Mouse (Mus musculus) lung, adult 2 months (tissue): ENCODE data around the gene Hist1h3a. TPM values are rescaled to one million over a fixed set of nuclear protein-coding genes. Genes with fewer than 3 reads are reported as not detected.
"Not testable (repeated sequence)": the region's sequence is repeated elsewhere in the genome, so short reads cannot be mapped to it uniquely, and the experiment has no call there.

Source experiments
- DNase-seq: peaks from one replicate; pipeline ENCODE4 v3.0.0; 2022
- H3K4me1 ChIP-seq: fragments of 200-500 bp; 2 replicates; pipeline ENCODE4 v1.6.1; 2011; ENCODE audit warnings: low read length; ENCODE audit not compliant: control insufficient read depth, insufficient read depth
- H3K4me3 ChIP-seq: fragments of 200-500 bp; replicated peaks from 2 replicates; pipeline ENCODE3; 2011; ENCODE audit warnings: low read depth, mild to moderate bottlenecking, control low read depth, low read length; ENCODE audit errors: extremely low read depth
- CTCF ChIP-seq: fragments of 200-500 bp; IDR thresholded peaks from 2 replicates; pipeline ENCODE4 v1.5.1; 2011; ENCODE audit warnings: mild to moderate bottlenecking, low read length, control low read depth; ENCODE audit not compliant: insufficient read depth
- POLR2A ChIP-seq: fragments of 200-500 bp; IDR thresholded peaks from 2 replicates; pipeline ENCODE4 v1.6.1; 2011; ENCODE audit warnings: low read depth, mild to moderate bottlenecking, control low read depth, low read length, borderline replicate concordance; ENCODE audit errors: extremely low read depth
- WGBS: fragments of 180-500 bp; shearing (Covaris S2); methylation state at CpG from one replicate; pipeline ENCODE4 v1.1.7; 2018; 5-methylcytosine and 5-hydroxymethylcytosine counted together
- polyA plus RNA-seq: library from polyadenylated mRNA; depleted of rRNA; stranded (reverse); fragments of >200 nt; gene quantifications from 2 replicates; pipeline ENCODE4 v1.2.3, GENCODE M21; 2012; rRNA removed

The Hist1h3a gene
- polyA plus RNA-seq = 3.1 and 4.3 TPM in 2 replicates

- peak within 1 kb of the TSS; percentile 65 for H3K4me3 ChIP-seq
- under 1% methylated on average over 30 of the region's 52 CpGs for WGBS
- TF ChIP-seq POLR2A = peak; percentile 46; the same call in 1 of the 2 replicates
- H3K4me1 ChIP-seq = not testable (repeated sequence)
- peak; percentile 58 for DNase-seq
These were observed at the start of gene Hist1h3a for GRCm38 (mm10) chr13:23761871-23762821. Gene Hist1h3a (minus strand): TSS chr13:23762386.

GRCm38 (mm10) chr13:23806422-23807052 lies 44.4 kb upstream of the Hist1h3a start, which contains the start of gene Slc17a2:
Gene Slc17a2 (plus strand): TSS chr13:23806993.
- 66% methylated on average over 15 of the region's 15 CpGs for WGBS
- DNase-seq = no peak
- no peak for TF ChIP-seq CTCF
- TF ChIP-seq POLR2A = no peak
- Histone ChIP-seq H3K4me1 (no peaks in the 10 kb centered on the region; the same call in 1 of the 2 replicates), H3K4me3 (no peak within 1 kb of the TSS)

DNA sequence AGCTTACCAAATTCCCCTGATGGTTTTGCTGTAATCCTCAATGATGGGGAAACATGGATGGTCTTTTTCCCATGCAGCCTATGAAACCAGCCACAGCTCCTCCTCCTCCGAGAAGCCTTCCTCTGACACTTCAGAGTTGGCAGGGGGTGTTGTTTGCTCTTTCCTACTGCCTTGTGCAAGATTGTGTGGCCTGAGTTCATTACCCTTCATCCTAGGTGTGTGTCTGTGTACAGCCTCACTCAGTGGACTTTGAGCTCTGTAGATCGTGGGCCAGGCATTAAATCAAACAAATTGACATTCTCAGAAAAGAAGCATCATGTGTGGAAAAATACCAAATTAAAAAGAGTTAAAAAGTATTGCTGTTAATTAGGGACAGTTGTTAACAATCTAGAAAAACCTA lies 42.3 kb upstream of the Hist1h3a start:
- 57% methylated on average over 2 of the region's 2 CpGs for WGBS
- TF ChIP-seq CTCF (no peak), POLR2A (no peak)
- no peak overlapping the region for H3K4me3 ChIP-seq
- no peak for DNase-seq
- no peaks in the 10 kb centered on the region; the same call in 1 of the 2 replicates for H3K4me1 ChIP-seq

DNA sequence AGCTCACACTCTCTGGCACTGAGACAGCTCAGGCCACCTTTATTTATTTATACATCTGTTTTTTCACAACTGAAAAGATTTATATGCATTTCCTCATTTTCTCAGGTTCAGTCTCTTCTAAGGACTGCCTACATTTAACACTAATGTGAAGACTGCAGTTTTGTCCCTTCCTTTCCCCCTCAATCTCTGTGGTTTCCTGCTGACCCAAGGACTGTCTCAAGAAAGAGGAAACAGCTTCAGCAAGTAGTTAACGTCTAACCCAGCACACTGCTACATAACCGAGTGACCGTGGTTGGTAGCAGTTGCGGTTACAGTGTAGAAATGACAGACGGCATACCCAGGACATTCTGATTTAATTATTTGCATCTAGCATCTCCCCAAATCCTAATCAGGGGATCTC lies 37.2 kb upstream of the Hist1h3a start:
- Histone ChIP-seq H3K4me1 (no peaks in the 10 kb centered on the region), H3K4me3 (no peak overlapping the region)
- no peak for TF ChIP-seq CTCF
- no peak for TF ChIP-seq POLR2A
- DNase-seq = no peak
- 54% methylated on average over 5 of the region's 5 CpGs for WGBS

- DNase-seq = no peak
- WGBS = 28% methylated on average over 2 of the region's 2 CpGs
- Histone ChIP-seq H3K4me3 (no peak overlapping the region), H3K4me1 (no peaks in the 10 kb centered on the region)
- TF ChIP-seq CTCF = peak; percentile 37; the same call in 1 of the 2 replicates
- no peak for TF ChIP-seq POLR2A
These were observed 30.3 kb upstream of the Hist1h3a start for GRCm38 (mm10) chr13:23792520-23792919.

GRCm38 (mm10) chr13:23779025-23779424 lies 16.8 kb upstream of the Hist1h3a start:
- Histone ChIP-seq H3K4me1 (no peaks in the 10 kb centered on the region), H3K4me3 (no peak overlapping the region)
- TF ChIP-seq POLR2A = no peak
- TF ChIP-seq CTCF = no peak
- DNase-seq = no peak
- 72% methylated on average over 4 of the region's 4 CpGs for WGBS

GRCm38 (mm10) chr13:23778339-23778738 lies 16.2 kb upstream of the Hist1h3a start:
- Histone ChIP-seq H3K4me1 (no peaks in the 10 kb centered on the region), H3K4me3 (no peak overlapping the region)
- no peak for DNase-seq
- no peak for TF ChIP-seq CTCF
- no peak for TF ChIP-seq POLR2A
- 89% methylated on average over 7 of the region's 7 CpGs for WGBS

- no peaks in the 10 kb centered on the region for H3K4me1 ChIP-seq
- no peak for TF ChIP-seq POLR2A
- TF ChIP-seq CTCF = no peak
- no peak overlapping the region for H3K4me3 ChIP-seq
- no peak for DNase-seq
- WGBS = 28% methylated on average over 21 of the region's 21 CpGs
These were observed 10.6 kb upstream of the Hist1h3a start for GRCm38 (mm10) chr13:23772561-23773313.

GRCm38 (mm10) chr13:23769613-23770012 lies 7.4 kb upstream of the Hist1h3a start, which contains the start of gene Trim38:
Gene Trim38 (plus strand): TSS chr13:23769913.
- 90% methylated on average over 2 of the region's 2 CpGs for WGBS

More at GRCm38 (mm10) chr13:23769613-23770012, 7.4 kb upstream of the Hist1h3a start, which contains the start of gene Trim38:
- not testable (repeated sequence) for H3K4me3 ChIP-seq, H3K4me1 ChIP-seq, DNase-seq
